Mouse (Mus musculus) heart, adult 18-20 months (tissue): Measurements from ENCODE around the gene Lrrc20. TPM values are rescaled to one million over a fixed set of nuclear protein-coding genes. Genes with fewer than 3 reads are reported as not detected.

Experiments used
- DNase-seq, 2 experiments: peaks; one replicate each; pipeline ENCODE4 v3.0.0; 2021 to 2022; ENCODE audit warnings: mixed read lengths in 1 of 2
- total RNA-seq, 2 experiments: library from RNA; stranded (reverse); gene quantifications; 2 replicates each; pipeline ENCODE4 v1.2.3; 2021

The Lrrc20 gene
- total RNA-seq, 2 experiments from 2014 or later: 32.8 to 39.8 TPM

- DNase-seq: no peak
These were observed 41.3 kb downstream of the Lrrc20 start for GRCm38 (mm10) chr10:61516866-61517265.

GRCm38 (mm10) chr10:61517296-61518071, 41.9 kb downstream of the Lrrc20 start:
- peak; percentile 17 to 26 for DNase-seq

- no peak for DNase-seq
These were observed 42.7 kb downstream of the Lrrc20 start for GRCm38 (mm10) chr10:61518320-61518719.

- DNase-seq: no peak
These were observed 43.9 kb downstream of the Lrrc20 start for GRCm38 (mm10) chr10:61519491-61519890.

- no peak for DNase-seq
These were observed 45.1 kb downstream of the Lrrc20 start for GRCm38 (mm10) chr10:61520714-61521113.

GRCm38 (mm10) chr10:61530936-61531335, 55.3 kb downstream of the Lrrc20 start:
- peak; percentile 46 to 49 for DNase-seq

- DNase-seq: no peak
These were observed 57.7 kb downstream of the Lrrc20 start for GRCm38 (mm10) chr10:61533285-61533684.

GRCm38 (mm10) chr10:61534371-61535101, 58.9 kb downstream of the Lrrc20 start:
- peak in 1 of 2 experiments; percentile 25 for DNase-seq

GRCm38 (mm10) chr10:61535441-61535840, 59.8 kb downstream of the Lrrc20 start:
- no peak for DNase-seq

- peak; percentile 70 to 75 for DNase-seq
These were observed 60.8 kb downstream of the Lrrc20 start for GRCm38 (mm10) chr10:61536130-61537035.

GRCm38 (mm10) chr10:61537036-61537380, 61.4 kb downstream of the Lrrc20 start:
- DNase-seq: peak in 1 of 2 experiments; percentile 36

GRCm38 (mm10) chr10:61538446-61538845, 62.8 kb downstream of the Lrrc20 start:
- no peak for DNase-seq

GRCm38 (mm10) chr10:61544127-61544862, 68.7 kb downstream of the Lrrc20 start:
- peak in 1 of 2 experiments; percentile 11 for DNase-seq

GRCm38 (mm10) chr10:61544863-61545240, 69.3 kb downstream of the Lrrc20 start:
- DNase-seq: no peak

- no peak for DNase-seq
These were observed 74.5 kb downstream of the Lrrc20 start for GRCm38 (mm10) chr10:61550106-61550505.

- no peak for DNase-seq
These were observed 79.6 kb downstream of the Lrrc20 start for GRCm38 (mm10) chr10:61555155-61555554.

GRCm38 (mm10) chr10:61558631-61559030, 83.0 kb downstream of the Lrrc20 start:
- DNase-seq: no peak

- no peak for DNase-seq
These were observed 83.9 kb downstream of the Lrrc20 start for GRCm38 (mm10) chr10:61559544-61559943.

GRCm38 (mm10) chr10:61563550-61563949, 87.9 kb downstream of the Lrrc20 start:
- no peak for DNase-seq

- DNase-seq: no peak
These were observed 88.8 kb downstream of the Lrrc20 start for GRCm38 (mm10) chr10:61564408-61564807.

GRCm38 (mm10) chr10:61570181-61570580, 94.6 kb downstream of the Lrrc20 start:
- no peak for DNase-seq

- peak in 1 of 2 experiments; percentile 13 for DNase-seq
These were observed 96.5 kb downstream of the Lrrc20 start for GRCm38 (mm10) chr10:61572126-61572525.
